Mouse (Mus musculus): ENCODE data around the gene Spon1.

The Spon1 gene

DNA sequence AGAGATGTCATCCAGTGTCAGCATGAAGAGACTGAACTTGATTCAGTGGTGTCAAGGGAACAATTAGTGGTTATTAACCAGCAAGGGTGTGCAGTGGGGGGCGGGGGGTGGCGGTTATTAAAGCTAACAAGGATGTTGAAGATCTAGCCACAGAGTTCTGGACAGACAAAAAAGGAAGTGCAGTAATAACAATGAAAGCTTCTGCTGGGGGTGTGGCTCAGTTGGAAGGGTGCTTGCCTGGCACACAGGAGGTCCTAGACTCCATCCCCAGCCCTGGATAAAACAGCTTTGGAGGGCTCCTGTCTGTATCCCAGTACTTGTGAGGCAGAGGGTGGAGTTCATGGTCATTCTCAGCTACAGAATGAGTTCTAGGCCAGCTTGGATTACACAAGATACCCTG, 77.4 kb downstream of the Spon1 start:
- DNase-seq (ENCODE audit: low spot score), result no peak

DNA sequence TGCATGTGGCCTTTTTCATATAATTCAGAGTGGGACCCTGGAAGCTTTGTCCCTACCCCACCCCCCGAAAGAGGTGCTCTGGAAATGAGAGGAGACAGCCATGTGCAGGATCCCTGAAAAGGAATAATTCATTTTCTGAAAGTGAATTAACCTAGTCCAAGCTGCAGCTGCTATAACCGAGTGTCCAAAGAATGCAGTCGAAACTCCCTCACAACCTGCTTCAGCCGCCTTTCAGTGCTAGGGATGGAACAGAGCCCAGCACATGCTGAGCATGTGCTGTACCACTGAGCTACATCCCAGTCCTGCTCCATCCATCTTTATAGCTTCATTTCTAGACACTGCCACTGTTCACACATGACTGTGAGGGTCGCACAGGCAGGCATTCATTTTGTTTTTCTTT, 79.4 kb downstream of the Spon1 start:
- no peak for DNase-seq (ENCODE audit: low spot score)

- no peak for DNase-seq (ENCODE audit: low spot score)
Measured at GRCm38 (mm10) chr7:113846553-113846952, 80.8 kb downstream of the Spon1 start.

DNA sequence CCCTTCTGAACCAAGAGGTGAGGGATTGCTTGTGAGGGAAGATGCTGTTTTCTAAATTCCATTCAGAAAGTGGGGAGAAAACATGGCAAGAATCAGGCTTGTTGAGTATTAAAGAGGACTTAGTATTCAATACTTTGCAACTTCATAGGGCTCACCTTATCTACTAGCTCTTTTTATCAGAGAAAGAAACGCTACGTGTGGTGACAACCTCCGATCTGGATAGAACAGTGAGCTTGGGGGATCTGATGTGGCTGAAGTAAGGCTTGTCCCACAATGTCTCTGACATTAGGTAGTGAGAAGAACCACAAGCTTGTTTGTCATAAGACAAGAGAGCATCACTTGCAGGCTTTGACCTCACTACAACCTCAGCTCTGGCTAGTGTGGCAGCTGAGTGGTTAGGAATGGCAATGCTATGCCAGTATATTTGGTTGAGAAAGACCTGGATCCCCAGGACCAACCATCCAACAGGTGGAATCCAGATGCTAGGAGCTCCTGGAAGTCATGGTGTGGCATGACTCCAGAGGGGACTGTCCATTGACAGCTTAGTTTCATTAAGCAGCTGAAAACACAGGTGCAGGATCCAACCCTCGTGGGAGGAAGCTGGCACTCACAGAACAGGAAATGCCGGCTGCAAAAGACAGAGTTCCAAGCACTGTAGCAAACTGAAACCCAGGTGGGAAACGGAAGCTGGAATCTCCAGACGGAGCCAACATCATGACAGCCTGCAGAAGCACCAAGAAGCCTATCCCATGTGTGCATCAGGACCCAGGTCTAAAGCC, 81.4 kb downstream of the Spon1 start:
- no peak for DNase-seq (ENCODE audit: low spot score)

- no peak for DNase-seq (ENCODE audit: low spot score)
Measured at GRCm38 (mm10) chr7:113850389-113850788, 84.6 kb downstream of the Spon1 start.

DNA sequence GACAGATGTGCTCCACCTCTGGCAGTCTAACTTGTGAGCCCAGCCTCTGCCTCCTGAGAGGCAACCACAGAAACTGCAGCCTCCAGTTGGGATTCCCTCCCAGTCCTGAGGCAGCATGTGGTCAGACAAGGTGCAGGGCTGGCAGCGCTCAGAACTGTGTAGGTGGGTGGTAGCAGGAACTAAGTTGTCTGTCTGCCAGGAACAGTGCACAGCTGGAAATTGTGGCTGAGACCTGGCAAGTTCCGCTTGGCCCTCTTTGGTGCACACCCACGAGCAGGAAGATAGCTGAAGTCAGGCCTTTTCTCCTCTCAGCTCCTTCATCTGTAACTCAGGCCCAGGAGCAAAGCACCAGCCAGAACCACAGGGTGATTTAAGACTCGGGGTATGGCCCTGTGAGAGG, 89.6 kb downstream of the Spon1 start:
- DNase-seq (ENCODE audit: low spot score), result no peak

- no peak for DNase-seq (ENCODE audit: low spot score)
Measured at GRCm38 (mm10) chr7:113856067-113856466, 90.3 kb downstream of the Spon1 start.

DNA sequence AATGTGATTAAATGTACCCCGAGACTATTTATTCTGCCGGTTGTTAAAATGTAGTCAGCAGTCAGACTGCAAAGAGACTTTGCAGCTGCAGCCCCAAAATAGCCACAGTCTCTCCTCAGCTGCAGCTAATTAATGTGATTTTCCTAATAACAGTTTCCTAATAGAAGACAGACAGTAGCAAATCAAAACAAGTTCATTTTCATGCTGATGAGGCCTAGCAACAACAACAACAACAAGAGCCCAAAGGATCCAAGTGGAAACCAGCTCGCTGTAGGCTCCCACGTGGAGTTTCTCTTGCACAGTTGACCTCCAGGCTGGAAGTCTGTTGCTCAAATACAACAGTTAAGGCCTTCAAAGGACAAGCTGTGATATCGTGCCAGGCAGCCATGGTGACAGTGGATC, 93.7 kb downstream of the Spon1 start:
- no peak for DNase-seq (ENCODE audit: low spot score)

DNA sequence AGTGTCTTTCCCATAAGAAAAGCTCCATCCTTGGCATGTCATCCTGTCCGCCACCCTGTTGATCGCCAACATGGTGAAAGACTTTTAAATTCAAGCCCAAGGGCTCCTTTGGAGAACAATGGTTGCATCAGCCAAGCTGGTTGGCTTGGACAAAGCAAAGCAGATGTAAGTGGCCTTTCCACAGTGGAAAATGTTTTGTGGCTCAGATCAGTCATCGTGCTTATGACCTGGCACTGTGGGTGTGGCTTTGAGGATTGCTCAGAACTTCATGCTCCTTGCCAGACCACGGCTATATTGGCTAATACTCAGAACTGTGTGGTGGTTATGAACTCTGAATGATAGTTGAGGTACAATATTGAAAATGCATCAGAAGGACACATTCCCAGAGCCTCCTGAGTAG, 96.2 kb downstream of the Spon1 start:
- DNase-seq (ENCODE audit: low spot score), result peak; percentile 4

DNA sequence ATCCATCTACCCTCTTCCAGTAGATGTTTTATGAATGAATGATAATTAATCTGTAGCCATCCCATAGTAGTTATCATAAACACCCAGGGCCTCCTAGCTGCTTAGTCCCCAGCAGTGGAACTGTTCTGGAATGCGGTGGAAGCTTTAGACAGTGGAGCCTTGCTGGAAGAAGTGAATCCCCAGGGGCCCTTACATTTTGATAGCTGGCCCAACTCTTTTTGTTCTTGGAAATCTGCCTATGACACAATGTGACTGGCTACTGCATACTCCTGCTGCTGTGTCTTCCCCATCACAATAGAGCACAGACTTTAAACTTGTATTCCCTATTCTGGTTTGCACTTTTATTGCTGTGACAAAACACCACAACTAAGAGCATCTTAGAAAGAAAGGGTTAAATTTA, 107.0 kb downstream of the Spon1 start:
- no peak for DNase-seq (ENCODE audit: low spot score)

- no peak for DNase-seq (ENCODE audit: low spot score)
Measured at GRCm38 (mm10) chr7:113877451-113877850, 111.7 kb downstream of the Spon1 start.

DNA sequence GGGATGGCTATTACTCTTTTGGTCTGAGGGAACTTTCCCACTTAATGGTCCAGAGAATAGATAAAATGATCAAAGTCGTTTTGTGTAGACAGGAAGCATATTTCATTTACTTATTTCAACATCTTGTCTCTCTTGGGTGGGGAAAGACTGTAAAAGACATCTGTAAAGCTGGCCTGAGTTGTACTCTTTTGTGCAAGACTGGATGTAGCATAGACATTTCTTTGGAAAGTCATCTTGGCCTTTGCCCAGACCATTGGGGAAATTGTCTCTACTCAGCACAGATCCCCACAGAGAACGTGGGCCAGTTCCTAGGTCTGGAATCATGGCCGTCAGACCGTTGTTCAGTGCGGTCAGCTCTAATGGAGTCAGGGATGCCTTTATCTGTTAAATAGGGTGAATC, 112.1 kb downstream of the Spon1 start:
- no peak for DNase-seq (ENCODE audit: low spot score)

GRCm38 (mm10) chr7:113879085-113879501, 113.3 kb downstream of the Spon1 start:
- DNase-seq (ENCODE audit: low spot score), result no peak

GRCm38 (mm10) chr7:113880021-113880420, 114.2 kb downstream of the Spon1 start:
- DNase-seq (ENCODE audit: low spot score), result no peak

GRCm38 (mm10) chr7:113890782-113891181, 125.0 kb downstream of the Spon1 start:
- no peak for DNase-seq (ENCODE audit: low spot score)

DNA sequence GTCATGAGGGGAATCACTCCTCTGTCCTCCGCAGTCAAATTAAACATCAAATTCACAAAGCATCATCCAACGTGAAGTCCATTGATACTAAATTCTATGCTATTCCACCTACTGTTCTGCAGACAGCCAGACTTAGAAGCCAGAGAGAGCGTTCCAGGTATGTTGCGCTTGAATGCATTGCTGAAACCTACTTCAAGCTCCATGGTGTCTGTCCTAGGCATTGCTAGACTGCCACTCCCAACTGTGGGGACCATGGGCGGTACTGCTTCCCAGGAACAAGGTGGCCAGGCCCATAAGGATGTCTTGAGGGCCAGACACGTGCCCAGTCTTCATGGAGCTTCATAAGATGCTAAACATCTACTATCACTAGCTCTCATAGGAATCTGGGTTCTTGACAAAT, 125.7 kb downstream of the Spon1 start:
- no peak for DNase-seq (ENCODE audit: low spot score)

- no peak for DNase-seq (ENCODE audit: low spot score)
Measured at GRCm38 (mm10) chr7:113893944-113894662, 128.3 kb downstream of the Spon1 start.

- no peak for DNase-seq (ENCODE audit: low spot score)
Measured at GRCm38 (mm10) chr7:113895266-113895665, 129.5 kb downstream of the Spon1 start.

GRCm38 (mm10) chr7:113898388-113898787, 132.6 kb downstream of the Spon1 start:
- DNase-seq (ENCODE audit: low spot score), result no peak

GRCm38 (mm10) chr7:113901511-113901910, 135.7 kb downstream of the Spon1 start:
- peak; percentile 34 for DNase-seq (ENCODE audit: low spot score)

DNA sequence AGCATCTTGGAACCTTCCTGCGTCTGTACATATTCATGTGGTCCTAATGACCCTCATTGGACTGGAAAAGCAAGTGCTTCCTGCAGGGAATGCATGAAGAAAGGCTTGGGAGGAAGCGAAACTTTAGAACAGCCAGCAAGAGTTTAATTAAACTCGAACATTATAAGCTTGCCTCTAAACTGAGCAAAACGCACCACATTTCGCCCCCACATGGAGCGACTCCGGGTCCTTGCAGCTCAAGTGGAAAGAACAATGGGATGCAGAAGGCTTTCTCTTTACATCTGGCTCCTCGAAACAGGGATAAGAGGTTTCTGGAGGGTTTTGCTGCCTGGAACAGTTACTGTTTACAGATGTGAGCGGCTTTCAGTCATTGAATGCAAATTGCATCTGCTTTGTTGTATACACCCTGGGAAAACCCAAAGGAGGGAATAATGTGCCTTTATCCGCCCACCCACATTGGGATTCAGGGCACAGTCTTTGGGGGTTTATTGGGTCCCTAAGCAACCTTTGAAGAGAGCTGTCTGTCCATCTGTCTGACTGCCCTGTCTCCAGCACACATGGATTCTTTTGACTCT, 136.2 kb downstream of the Spon1 start:
- DNase-seq (ENCODE audit: low spot score), result no peak

- no peak for DNase-seq (ENCODE audit: low spot score)
Measured at GRCm38 (mm10) chr7:113903127-113903827, 137.5 kb downstream of the Spon1 start.

GRCm38 (mm10) chr7:113903939-113904338, 138.1 kb downstream of the Spon1 start:
- DNase-seq (ENCODE audit: low spot score), result no peak

Data from adipocyte (in vitro differentiated cells).